Mouse (Mus musculus) lung, postnatal 0 days (tissue): ENCODE measurements around the gene Gm49776.

Source experiments
- CTCF ChIP-seq: IDR thresholded peaks from 2 replicates; pipeline ENCODE4 v1.5.1; 2016; ENCODE audit warnings: antibody characterized with exemption, mild to moderate bottlenecking
- EP300 ChIP-seq: IDR thresholded peaks from 2 replicates; pipeline ENCODE4 v1.6.1; 2016; ENCODE audit warnings: antibody characterized with exemption, mild to moderate bottlenecking, control low read depth

DNA sequence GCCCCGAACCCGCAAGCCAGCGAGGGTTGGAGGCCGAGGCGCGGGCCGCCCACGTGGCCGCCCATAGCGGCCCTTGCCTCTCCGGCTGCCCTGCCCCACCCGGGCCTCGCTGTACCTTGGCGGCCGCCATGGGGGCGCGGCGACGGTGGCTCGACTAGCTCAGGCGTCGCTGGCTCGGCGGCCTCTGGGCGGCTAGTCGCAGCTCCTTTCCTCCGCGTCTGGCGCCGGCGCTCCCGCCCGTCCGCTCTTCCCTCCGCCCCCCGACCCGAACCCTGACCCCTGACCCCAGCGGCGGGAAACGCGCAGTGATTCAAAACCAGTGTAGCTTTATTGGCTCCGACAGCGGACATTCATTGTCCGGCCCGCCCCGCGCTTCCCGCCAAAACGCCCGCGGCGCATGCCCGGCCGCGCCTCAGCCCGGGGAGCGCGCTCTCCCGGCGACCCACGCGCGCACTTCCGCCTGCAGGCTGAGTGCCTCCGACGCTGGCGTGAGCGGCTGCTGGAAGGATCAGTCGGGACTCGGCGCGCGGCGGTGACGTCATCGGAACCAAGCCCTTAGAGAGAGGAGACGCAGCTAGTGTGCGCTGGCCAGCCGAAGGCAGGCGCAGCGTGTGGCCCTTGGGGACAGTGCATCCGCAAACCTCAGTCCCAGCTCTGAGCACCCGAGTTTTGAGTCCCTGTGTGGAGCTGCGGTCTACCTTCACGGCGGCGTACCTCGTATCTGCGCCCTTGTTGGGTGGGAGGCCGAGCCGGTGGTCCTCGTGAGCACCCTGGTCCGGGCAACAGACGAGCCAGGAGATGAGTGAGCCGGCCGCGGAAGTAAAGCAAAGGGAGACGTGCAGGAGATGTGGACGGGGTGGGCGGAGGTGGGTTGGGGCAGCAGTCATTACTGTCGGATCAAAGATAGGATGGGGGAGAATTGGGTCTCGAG is 9.4 kb downstream of the Gm49776 start, which contains the start of the genes Trmt2a and Ranbp1:
- TF ChIP-seq CTCF (peak; percentile 20), EP300 (no peak)
